Mouse (Mus musculus) retina, postnatal 7 days (tissue): ENCODE data around the gene Mdh1b.

Experiments
- DNase-seq: peaks from one replicate; pipeline ENCODE4 v3.0.0-alpha.2; 2012; ENCODE audit warnings: low read depth, low spot score

Mdh1b gene

GRCm38 (mm10) chr1:63730240-63730771, at the start of gene Mdh1b, which contains the start of gene Fastkd2:
Mdh1b (minus strand) TSS chr1:63730318.
Fastkd2 (plus strand) TSS chr1:63730614.
- DNase-seq, result peak; percentile 88

- DNase-seq, result no peak
Observed at GRCm38 (mm10) chr1:63776902-63777630, 46.9 kb upstream of the Mdh1b start.

GRCm38 (mm10) chr1:63776396-63776795, 46.3 kb upstream of the Mdh1b start:
- DNase-seq, result no peak

GRCm38 (mm10) chr1:63770309-63770708, 40.2 kb upstream of the Mdh1b start:
- no peak for DNase-seq

- DNase-seq, result no peak
Observed at GRCm38 (mm10) chr1:63769167-63769566, 39.0 kb upstream of the Mdh1b start, which contains the start of gene 4933402D24Rik. 4933402D24Rik (minus strand) TSS chr1:63769267.

GRCm38 (mm10) chr1:63768112-63768511, 38.0 kb upstream of the Mdh1b start:
- DNase-seq, result no peak

- no peak for DNase-seq
Observed at GRCm38 (mm10) chr1:63764395-63764794, 34.3 kb upstream of the Mdh1b start.

GRCm38 (mm10) chr1:63763881-63764386, 33.8 kb upstream of the Mdh1b start:
- DNase-seq, result no peak

- peak; percentile 29 for DNase-seq
Observed at GRCm38 (mm10) chr1:63763212-63763694, 33.1 kb upstream of the Mdh1b start.

GRCm38 (mm10) chr1:63756005-63756404, 25.9 kb upstream of the Mdh1b start:
- DNase-seq, result no peak

- DNase-seq, result no peak
Observed at GRCm38 (mm10) chr1:63729796-63730195, 322 bp downstream of the Mdh1b start.

GRCm38 (mm10) chr1:63720161-63720560, 10.0 kb downstream of the Mdh1b start:
- DNase-seq, result no peak

- DNase-seq, result no peak
Observed at GRCm38 (mm10) chr1:63708876-63709275, 21.2 kb downstream of the Mdh1b start.

- no peak for DNase-seq
Observed at GRCm38 (mm10) chr1:63705733-63706132, 24.4 kb downstream of the Mdh1b start.

- DNase-seq, result no peak
Observed at GRCm38 (mm10) chr1:63696861-63697260, 33.3 kb downstream of the Mdh1b start.

GRCm38 (mm10) chr1:63686827-63687226, 43.3 kb downstream of the Mdh1b start, which contains the start of gene Dytn:
Dytn (minus strand) TSS chr1:63686927.
- DNase-seq, result no peak

- DNase-seq, result no peak
Observed at GRCm38 (mm10) chr1:63675975-63676374, 54.1 kb downstream of the Mdh1b start.

GRCm38 (mm10) chr1:63668852-63669160, 61.3 kb downstream of the Mdh1b start:
- DNase-seq, result peak; percentile 57

- no peak for DNase-seq
Observed at GRCm38 (mm10) chr1:63667949-63668851, 61.9 kb downstream of the Mdh1b start.

- DNase-seq, result no peak
Observed at GRCm38 (mm10) chr1:63667201-63667948, 62.7 kb downstream of the Mdh1b start.

- DNase-seq, result no peak
Observed at GRCm38 (mm10) chr1:63666089-63666488, 64.0 kb downstream of the Mdh1b start.
